Mouse (Mus musculus) heart, adult 18-20 months (tissue): ENCODE data around the gene Pom121. TPM values are rescaled to one million over a fixed set of nuclear protein-coding genes. Genes with fewer than 3 reads are reported as not detected.
A peak's percentile ranks its signal among the peaks of the same experiment; 100 is the strongest.
"Not testable (repeated sequence)": the region's sequence is repeated elsewhere in the genome, so short reads cannot be mapped to it uniquely, and the experiment has no call there.

Source experiments
- DNase-seq, 2 experiments: peaks; one replicate each; pipeline ENCODE4 v3.0.0; 2021 to 2022; ENCODE audit warnings: mixed read lengths in 1 of 2
- microRNA-seq, 2 experiments: library from miRNA; unstranded; fragments of <30 nt; microRNA quantifications; one replicate each; pipeline ENCODE4 v1.2.0; 2022
- total RNA-seq, 2 experiments: library from RNA; stranded (reverse); gene quantifications; 2 replicates each; pipeline ENCODE4 v1.2.3; 2021

The Pom121 gene
- total RNA-seq, 2 experiments from 2014 or later, result 11.4 to 12.4 TPM

GRCm38 (mm10) chr5:135369196-135369595 lies 25.1 kb downstream of the Pom121 start:
- DNase-seq, result not testable (repeated sequence)

DNA sequence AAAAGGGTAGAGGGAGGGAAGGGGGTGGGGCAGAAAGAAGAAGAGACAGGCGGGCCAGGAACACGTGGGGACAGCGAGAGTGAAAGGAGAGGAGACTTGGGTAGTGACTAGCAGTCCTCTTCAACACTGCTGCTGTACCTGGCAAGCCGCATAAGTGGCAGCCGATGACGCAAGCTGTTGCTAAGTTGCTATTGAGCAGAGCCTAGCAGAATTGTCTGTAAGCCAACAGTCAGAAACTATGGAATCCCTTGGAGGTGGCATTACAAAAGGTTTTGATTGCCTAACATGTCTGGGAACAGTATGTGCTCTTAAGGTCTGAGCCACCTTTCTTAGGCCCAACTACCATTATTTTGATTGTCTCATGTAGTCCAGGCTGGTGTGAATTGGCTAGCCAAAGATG lies 26.0 kb downstream of the Pom121 start:
- no peak for DNase-seq

GRCm38 (mm10) chr5:135367841-135368240 lies 26.5 kb downstream of the Pom121 start:
- peak in 1 of 2 experiments; percentile 36 for DNase-seq

- DNase-seq, result no peak
Measured at GRCm38 (mm10) chr5:135363540-135363939, 30.8 kb downstream of the Pom121 start.

DNA sequence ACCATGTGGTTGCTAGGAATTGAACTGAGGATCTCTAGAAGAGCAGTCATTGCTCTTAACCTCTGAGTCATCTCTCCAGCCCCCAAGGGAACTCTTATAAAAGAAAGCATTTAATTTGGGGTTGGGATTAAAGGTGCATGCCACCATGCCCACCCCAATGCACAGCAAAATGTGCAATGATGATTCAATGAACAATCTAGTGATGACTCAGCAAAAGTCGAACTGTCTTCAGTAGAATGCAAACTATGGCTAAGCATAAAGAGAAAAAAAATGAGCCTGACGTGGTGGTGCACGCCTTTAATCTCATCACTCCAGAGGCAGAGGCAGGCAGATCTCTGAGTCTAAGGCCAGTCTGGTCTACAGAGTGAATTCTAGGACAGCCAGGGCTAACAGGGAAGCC lies 31.8 kb downstream of the Pom121 start:
- no peak for DNase-seq

GRCm38 (mm10) chr5:135359772-135360171 lies 34.6 kb downstream of the Pom121 start:
- DNase-seq, result peak; percentile 72 to 86

- peak in 1 of 2 experiments; percentile 57 for DNase-seq
Measured at GRCm38 (mm10) chr5:135357556-135357955, 36.8 kb downstream of the Pom121 start.

- DNase-seq, result no peak
Measured at GRCm38 (mm10) chr5:135356090-135356489, 38.3 kb downstream of the Pom121 start.

DNA sequence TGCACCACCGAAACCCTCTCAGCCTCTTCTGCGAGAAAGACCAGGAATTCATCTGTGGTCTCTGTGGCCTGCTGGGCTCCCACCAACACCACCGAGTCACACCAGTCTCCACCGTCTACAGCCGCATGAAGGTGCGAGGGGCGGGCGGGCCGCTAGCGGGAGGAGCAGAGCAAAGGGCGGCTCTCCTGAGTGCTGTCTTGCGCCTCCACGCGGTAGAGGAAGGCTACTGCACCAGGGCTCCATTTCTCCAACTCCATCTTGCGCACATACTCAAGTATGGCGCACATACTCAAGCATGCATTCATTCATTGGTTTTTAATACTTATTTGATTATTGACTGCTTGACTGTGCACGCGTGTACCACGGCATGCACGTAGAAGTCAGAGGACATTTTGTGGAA lies 40.8 kb downstream of the Pom121 start:
- DNase-seq, result no peak

DNA sequence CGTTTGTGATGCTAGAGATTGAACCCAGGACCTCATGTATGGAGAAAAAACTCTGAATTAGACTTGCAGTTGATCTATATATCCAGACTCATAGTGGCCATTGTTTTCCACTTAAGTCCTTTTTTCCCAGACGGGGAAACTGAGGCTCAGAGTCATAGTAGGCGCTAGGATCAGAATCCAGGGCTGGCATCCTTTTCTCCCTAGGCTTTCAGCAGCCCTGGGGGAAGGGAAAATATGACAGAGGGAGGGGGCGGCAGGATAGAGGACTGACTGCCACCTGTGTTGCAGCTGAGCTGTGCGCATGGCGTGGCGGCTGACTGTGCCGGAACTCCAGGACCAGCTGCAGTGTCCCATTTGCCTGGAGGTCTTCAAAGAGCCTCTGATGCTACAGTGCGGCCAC lies 41.4 kb downstream of the Pom121 start, which contains the start of gene Trim50:
Trim50 (plus strand) TSS at position 301 of the 400 bp plus-strand sequence.
- no peak for DNase-seq

DNA sequence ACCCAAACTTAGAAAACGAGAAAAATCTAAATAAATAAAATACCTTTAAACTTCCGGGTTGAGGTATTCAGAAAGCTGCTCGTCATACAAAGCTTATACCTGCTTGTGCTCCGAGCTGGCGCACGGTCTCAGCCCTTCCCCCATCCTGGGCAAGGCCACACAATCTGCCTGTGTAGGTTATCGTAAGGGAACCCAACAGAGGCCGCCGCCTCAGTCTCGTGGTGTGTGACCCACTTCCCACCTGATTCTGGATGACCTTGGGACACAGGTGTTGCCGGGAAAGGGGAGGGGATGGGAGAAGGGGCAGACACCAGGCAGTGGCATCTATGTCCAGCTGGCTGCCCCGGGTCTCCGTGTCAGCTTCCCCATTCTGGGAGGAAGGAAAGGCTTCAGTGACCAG lies 42.7 kb downstream of the Pom121 start:
- DNase-seq, result no peak

- DNase-seq, result no peak
Measured at GRCm38 (mm10) chr5:135349862-135350261, 44.5 kb downstream of the Pom121 start, which contains the start of gene Fkbp6. Gene Fkbp6, minus strand, starts transcription at chr5:135350044.

- DNase-seq, result no peak
Measured at GRCm38 (mm10) chr5:135347511-135348011, 46.8 kb downstream of the Pom121 start.

- peak in 1 of 2 experiments; percentile 34 for DNase-seq
Measured at GRCm38 (mm10) chr5:135346430-135346829, 47.9 kb downstream of the Pom121 start.

DNA sequence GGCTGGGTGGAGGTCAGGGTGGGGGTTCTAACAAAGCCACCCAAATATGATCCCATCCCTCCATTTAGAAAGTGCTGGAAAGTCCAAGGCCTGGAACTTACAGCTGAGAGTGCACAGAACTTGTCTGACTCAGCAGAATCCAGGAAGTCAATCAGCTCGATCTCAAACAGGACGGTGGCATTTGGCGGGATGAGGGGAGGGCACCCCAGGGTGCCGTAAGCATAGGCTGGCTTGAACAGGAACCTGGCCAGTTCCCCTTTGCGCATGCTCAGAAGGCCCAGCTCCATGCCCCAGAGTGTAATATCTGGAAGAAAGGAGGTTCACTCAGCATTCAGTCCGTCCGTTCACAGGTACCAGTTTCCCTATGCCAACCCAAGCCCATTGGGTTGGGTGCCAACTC lies 48.4 kb downstream of the Pom121 start:
- no peak for DNase-seq

- peak; percentile 8 to 9 for DNase-seq
Measured at GRCm38 (mm10) chr5:135337575-135337974, 56.8 kb downstream of the Pom121 start.

- no peak for DNase-seq
Measured at GRCm38 (mm10) chr5:135331161-135331560, 63.2 kb downstream of the Pom121 start.

DNA sequence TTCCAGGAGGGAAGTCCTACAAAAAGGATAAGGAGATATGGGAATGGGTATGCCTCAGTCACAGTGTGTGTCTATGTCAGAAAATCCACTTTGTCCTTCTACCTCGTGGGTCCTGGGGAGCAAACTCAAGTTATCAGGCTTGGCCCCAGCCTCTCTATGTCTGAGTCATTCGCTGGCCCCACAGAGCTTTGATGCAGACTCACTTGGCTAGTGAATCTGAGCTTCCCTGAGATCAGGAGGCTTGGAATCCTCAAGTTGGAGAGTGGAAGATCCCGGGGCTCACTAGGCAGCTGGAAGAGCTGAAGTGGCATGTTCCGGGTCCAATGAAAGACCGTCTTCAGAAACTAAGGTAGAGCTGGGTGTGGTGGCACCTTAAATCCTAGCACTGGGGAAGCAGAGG lies 64.1 kb downstream of the Pom121 start:
- DNase-seq, result no peak

- DNase-seq, result no peak
Measured at GRCm38 (mm10) chr5:135329471-135329870, 64.9 kb downstream of the Pom121 start.

Small RNA genes within 50 kb of the gene (microRNA-seq; reads per million reads assigned to microRNA genes)
- gene Mir7033, result 0.54 to 1.1 reads per million in 2 experiments

Other genes starting within 250 kb of the Pom121 start
- 10 to 100 TPM in 1 of 2 experiments, 1 to 10 TPM in 1; 9.5 to 11.3 TPM for gene Tbl2, start 244.9 kb downstream of the Pom121 start, total RNA-seq
- gene Bcl7b, start 226.3 kb downstream of the Pom121 start, total RNA-seq, result 10 to 100 TPM; 47.0 to 47.8 TPM
- gene Baz1b, start 207.3 kb downstream of the Pom121 start, total RNA-seq, result 10 to 100 TPM; 39.2 to 43.7 TPM
- 1 to 10 TPM; 1.6 to 2.2 TPM for gene Fzd9, start 143.3 kb downstream of the Pom121 start, total RNA-seq
- under 1 TPM; 0.36 to 0.57 TPM for gene Fkbp6, start 44.5 kb downstream of the Pom121 start, total RNA-seq
- gene Trim50, start 41.3 kb downstream of the Pom121 start, total RNA-seq, result under 1 TPM in 1 of 2 experiments, not detected in 1; 0.40 TPM
- gene Nsun5, start 24.6 kb downstream of the Pom121 start, total RNA-seq, result 10 to 100 TPM; 17.1 TPM
- gene Hip1, start 150.6 kb upstream of the Pom121 start, total RNA-seq, result 10 to 100 TPM; 19.9 to 24.4 TPM
- not detected for gene Ccl26, start 169.0 kb upstream of the Pom121 start, total RNA-seq
- 1 to 10 TPM; 2.3 to 2.7 TPM for gene Ccl24, start 178.5 kb upstream of the Pom121 start, total RNA-seq
- gene Rhbdd2, start 238.1 kb upstream of the Pom121 start, total RNA-seq, result 10 to 100 TPM; 24.2 to 26.8 TPM